In the genomic region with DNA sequence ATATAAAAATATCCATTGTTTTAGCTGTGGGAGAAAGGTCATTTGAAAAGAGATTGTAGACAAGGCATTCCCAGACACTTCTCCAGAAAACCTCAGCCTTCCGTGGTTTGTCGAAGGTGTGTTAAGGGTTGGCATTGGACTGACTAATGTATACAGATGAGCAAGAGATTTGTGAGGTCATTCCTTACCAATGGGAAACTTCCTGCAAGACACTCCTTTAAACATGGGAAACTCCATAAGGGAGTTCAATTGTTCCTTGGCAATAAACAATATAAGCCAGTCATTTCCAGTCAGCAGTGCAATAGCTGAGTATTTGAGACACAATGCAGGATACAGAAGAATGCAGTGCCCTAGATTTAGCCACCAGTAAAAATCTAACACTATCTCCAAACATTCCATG, we compare ENCODE assay signal across 20 mouse cellular contexts. TPM values are rescaled to one million over a fixed set of nuclear protein-coding genes. Genes with fewer than 3 reads are reported as not detected.
"Had no signal": no experiment of that assay in that cellular context is flagged by ENCODE, and none has a peak within 500 bp of the region (broad histone marks: within the 10 kb centered on the region; RNA-seq: fewer than 3 reads in every experiment).

No protein-coding gene starts in this region.

- H3K27me3 ChIP-seq: liver, embryonic 12.5 days; lung, embryonic 15.5 days; midbrain, embryonic 12.5 days; neural tube, embryonic 12.5 days had no signal

- H3K4me3 ChIP-seq: liver, embryonic 12.5 days; lung, embryonic 15.5 days; midbrain, embryonic 10.5 days; midbrain, embryonic 12.5 days; myocyte; neural tube, embryonic 12.5 days had no signal

- H3K4me2 ChIP-seq: liver, embryonic 12.5 days; lung, embryonic 15.5 days; midbrain, embryonic 12.5 days; neural tube, embryonic 12.5 days had no signal

- H3K27ac ChIP-seq: liver, embryonic 12.5 days; liver, embryonic 14.5 days; lung, embryonic 15.5 days; midbrain, embryonic 10.5 days; midbrain, embryonic 12.5 days; neural tube, embryonic 12.5 days had no signal

- DNase-seq: lung, adult 2 months; lung, postnatal 36 days; midbrain, embryonic 14.5 days; right cerebral cortex, postnatal 25 days; right cerebral cortex, postnatal 4 days; spleen, adult 18-20 months; thymus, adult 18-20 months; thymus, postnatal 14 days; thymus, postnatal 36 days had no signal

- H3K9ac ChIP-seq: liver, embryonic 12.5 days; liver, embryonic 14.5 days; lung, embryonic 15.5 days; midbrain, embryonic 12.5 days; neural tube, embryonic 12.5 days had no signal

- H3K4me1 ChIP-seq: liver, embryonic 12.5 days; lung, embryonic 15.5 days; midbrain, embryonic 10.5 days; midbrain, embryonic 12.5 days; neural tube, embryonic 12.5 days had no signal

- ATAC-seq: liver, embryonic 12.5 days; midbrain, embryonic 16.5 days had no signal

- H3K36me3 ChIP-seq: liver, embryonic 12.5 days; lung, embryonic 15.5 days; midbrain, embryonic 10.5 days; midbrain, embryonic 12.5 days; neural tube, embryonic 12.5 days had no signal

- H3K9me3 ChIP-seq: liver, embryonic 12.5 days; lung, embryonic 15.5 days; midbrain, embryonic 10.5 days; midbrain, embryonic 12.5 days; neural tube, embryonic 12.5 days had no signal

RNA-seq across cellular contexts. Expression of a gene that starts 11.2 kb away (rescaled TPM):
- total RNA-seq: megakaryocyte, adult 5-6 weeks; neutrophil, adult 5-6 weeks had no signal
- polyA plus RNA-seq: liver, embryonic 14.5 days; lung, adult 2 months; small intestine, adult 2 months had no signal
